Mouse (Mus musculus) cerebellum, postnatal 14 days (tissue): ENCODE results near the gene Rpp25l.
"Not testable (repeated sequence)": the region's sequence is repeated elsewhere in the genome, so short reads cannot be mapped to it uniquely, and the experiment has no call there.

Experiments
- DNase-seq, 2 experiments: peaks; one replicate each; pipeline ENCODE4 v3.0.0; 2021; ENCODE audit warnings: mixed read lengths in 2 of 2

Rpp25l gene

DNA sequence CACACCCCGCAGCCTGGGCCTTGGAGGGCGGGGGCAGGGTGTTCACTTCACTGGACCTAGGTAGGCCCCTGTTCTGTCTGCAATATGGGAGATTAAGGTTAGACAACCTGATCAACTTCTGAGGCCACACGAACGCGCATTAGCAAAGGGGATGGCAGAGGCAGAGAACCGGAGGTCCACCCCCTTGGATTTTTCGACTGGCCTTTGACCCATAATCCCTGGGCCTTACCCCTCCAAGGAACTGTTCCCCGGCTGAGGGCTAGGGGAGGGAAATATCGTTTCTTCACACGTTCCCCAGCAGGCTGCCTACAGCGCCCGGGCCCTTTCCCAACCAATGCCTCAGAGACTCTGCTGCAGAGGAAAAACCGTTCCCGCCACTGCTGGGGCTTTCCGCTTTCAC is 16.9 kb downstream of the Rpp25l start:
- DNase-seq, result not testable (repeated sequence)

DNA sequence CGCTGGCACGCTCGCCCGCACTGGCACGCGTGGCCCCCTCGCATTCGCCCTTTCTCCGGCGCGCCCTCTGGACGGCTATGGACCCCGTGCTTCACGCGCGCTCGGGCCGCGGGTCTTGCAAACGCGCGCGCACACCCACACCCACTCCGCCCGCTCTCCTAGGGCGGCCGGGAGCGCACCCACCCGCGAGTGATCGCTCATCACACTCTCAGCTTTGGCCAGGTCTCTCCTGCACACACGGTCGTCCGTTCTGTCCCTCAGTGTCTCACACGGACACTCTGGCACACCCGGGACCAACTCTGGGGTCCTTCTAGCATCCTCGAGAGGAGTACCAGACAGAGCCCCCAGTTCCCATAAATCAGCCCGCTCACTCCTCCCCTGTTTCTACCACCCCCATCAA is 17.5 kb downstream of the Rpp25l start:
- DNase-seq, result not testable (repeated sequence)

DNA sequence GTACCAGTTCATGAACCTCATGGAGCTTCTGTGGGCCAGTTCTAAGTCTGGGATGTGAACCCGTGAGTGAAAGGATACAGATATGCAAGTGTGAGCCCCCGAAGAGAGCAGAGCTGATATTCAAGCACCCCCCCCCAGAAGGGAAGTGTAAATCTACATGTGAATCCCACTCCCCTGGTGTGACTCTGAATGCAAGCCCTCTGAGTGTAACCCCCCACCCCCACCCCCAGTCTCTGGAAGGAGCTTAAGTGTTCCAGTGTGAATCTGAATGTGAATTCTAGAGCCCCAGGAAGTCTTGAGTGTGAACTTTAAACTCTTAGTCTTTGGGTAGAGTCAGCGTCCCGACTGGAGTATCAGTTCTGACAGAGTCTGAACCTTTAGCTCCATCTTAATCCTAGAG is 19.8 kb downstream of the Rpp25l start:
- not testable (repeated sequence) for DNase-seq

- not testable (repeated sequence) for DNase-seq
Measured at GRCm38 (mm10) chr4:41690014-41690413, 23.3 kb downstream of the Rpp25l start.

DNA sequence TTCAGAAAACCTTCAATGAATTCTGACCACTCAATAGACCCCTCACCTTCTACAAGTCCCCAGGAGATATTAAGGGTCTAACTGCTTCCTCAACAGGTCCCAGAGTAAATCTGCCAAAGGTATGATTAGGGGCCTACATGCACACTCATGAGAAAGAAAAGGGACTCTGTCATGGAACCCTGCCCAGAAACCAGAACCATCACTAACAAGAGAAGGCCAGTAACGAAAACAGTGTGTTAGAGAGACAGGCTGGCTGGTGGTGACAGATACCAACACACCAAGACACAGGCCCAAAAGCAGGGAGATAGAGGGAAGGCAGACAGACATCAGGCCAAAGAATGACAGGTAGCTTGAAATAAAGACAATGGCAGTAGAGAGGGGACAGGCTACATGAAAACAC is 24.8 kb downstream of the Rpp25l start:
- peak in 1 of 2 experiments; percentile 56 for DNase-seq

GRCm38 (mm10) chr4:41685882-41686492 is 27.3 kb downstream of the Rpp25l start:
- DNase-seq, result not testable (repeated sequence)

DNA sequence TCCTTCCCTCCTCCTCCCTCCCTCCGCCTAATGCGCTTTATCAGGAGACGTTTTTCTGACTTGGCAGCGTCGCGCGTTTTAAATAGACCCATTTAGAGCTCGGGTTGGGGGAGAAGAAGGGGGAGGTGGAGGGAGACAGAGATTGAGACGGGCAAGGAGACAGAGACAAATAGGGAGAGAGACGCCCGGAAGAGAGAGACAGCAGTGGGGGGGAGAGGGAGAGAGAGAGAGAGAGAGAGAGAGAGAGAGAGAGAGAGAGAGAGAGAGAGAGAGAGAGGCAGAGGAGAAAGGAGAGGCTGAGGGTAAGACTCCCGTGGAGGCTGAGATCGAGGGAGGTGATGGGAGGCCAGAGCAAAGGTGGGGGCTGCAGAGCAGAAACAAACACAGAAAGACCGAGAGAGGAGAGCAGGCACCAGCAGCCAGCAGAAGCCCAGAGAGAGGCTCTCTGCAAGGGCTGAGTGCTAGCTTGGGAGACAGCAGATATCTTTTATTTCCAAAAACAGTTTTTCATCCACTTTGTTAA is 28.3 kb downstream of the Rpp25l start:
- not testable (repeated sequence) for DNase-seq

DNA sequence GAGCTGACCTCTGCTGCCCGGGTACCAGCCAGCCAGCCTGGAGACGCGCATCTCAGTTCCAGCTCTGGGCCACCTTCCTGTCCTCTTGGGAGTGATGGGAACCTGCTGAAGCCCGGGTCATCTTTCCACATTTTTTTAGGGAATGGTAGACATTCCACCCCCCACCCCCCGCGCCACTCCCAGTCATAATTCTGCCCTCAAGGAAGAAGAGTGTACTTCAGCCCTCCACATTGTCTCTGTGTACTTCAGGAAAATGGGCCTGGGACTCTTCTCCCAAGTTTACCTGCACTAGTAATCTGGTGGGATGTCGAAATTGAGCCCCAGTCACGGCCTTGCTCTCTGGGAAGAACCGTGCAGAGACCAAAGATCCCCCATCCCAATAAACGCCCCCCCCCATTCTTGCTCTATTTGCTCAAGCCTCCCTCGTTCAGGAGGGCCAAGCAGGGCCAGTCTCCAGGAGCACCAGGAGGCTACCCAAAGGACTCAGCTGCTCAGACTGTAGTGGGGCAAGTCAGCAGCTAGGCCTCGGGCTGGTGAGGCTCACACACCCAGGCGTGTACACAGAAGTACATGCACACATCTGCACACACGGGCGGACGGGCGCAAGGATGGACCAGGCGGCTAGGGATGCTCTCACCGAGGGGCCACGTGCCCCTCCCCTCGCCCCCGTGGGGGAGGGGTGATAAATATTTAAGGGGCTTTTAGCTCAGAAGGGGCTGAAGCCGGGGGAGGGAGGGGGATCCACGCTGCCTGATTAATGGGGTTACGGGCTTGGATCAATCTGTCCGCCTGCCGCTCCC is 29.0 kb downstream of the Rpp25l start:
- DNase-seq, result not testable (repeated sequence)

DNA sequence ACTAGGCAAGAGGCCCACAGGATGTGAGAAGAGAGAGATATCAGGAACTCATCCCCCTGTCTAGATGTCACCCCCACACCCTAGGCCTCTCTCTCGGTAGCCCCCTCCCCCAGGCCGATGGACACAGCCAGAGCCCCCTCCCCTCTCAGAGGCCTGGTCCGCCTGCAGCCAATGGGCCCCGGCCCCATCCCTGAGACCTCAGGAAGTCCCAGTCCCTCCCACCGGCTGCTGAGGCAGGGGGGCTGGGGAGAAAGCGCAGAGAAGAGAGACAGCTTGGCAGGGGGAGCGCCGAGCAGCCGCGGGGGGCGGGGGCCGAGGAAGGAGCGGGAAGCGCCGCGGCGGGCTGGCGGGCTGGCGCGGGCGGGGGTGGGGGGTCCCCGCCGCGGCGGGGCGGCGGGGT is 30.0 kb downstream of the Rpp25l start:
- not testable (repeated sequence) for DNase-seq

- no peak for DNase-seq
Measured at GRCm38 (mm10) chr4:41682789-41683188, 30.5 kb downstream of the Rpp25l start.

GRCm38 (mm10) chr4:41681947-41682346 is 31.4 kb downstream of the Rpp25l start:
- DNase-seq, result no peak

- no peak for DNase-seq
Measured at GRCm38 (mm10) chr4:41681176-41681575, 32.2 kb downstream of the Rpp25l start.

GRCm38 (mm10) chr4:41679291-41679690 is 34.0 kb downstream of the Rpp25l start:
- DNase-seq, result no peak

GRCm38 (mm10) chr4:41678863-41679262 is 34.5 kb downstream of the Rpp25l start:
- no peak for DNase-seq

- DNase-seq, result peak; percentile 83 to 87
Measured at GRCm38 (mm10) chr4:41677006-41677629, 36.2 kb downstream of the Rpp25l start.

GRCm38 (mm10) chr4:41676248-41677005 is 36.9 kb downstream of the Rpp25l start:
- DNase-seq, result peak; percentile 72 to 75

- DNase-seq, result no peak
Measured at GRCm38 (mm10) chr4:41673186-41673585, 40.1 kb downstream of the Rpp25l start.

GRCm38 (mm10) chr4:41672522-41672963 is 40.8 kb downstream of the Rpp25l start:
- peak in 1 of 2 experiments; percentile 54 for DNase-seq

GRCm38 (mm10) chr4:41671963-41672480 is 41.3 kb downstream of the Rpp25l start:
- no peak for DNase-seq

- DNase-seq, result no peak
Measured at GRCm38 (mm10) chr4:41671500-41671899, 41.8 kb downstream of the Rpp25l start.

DNA sequence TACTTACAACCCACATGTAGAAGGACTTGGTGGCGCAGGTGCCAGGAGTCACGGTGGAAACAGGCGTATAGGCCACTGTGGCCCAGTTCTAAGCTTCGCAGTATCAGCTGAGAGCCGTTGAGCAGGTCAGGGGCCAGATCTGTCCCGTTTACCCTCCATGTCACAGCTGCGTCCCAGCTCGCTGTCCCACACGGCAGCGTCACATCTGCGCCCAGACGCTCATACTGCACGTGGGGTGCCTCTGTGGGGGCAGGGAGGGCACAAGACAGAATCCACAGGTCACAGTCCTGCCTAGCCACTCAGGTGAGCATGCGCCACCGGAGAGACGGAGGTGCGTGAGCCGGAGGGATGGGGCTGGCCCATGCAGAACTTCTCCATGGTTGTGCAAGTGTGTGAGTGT is 42.5 kb downstream of the Rpp25l start:
- no peak for DNase-seq

GRCm38 (mm10) chr4:41666646-41667045 is 46.7 kb downstream of the Rpp25l start:
- DNase-seq, result no peak
